Mouse (Mus musculus) myocyte (in vitro differentiated cells): ENCODE measurements at regions not wholly inside any gene's neighbourhood (a gene's known extent, or its start where the extent isn't known, plus 50 kb on each side); places are given as distances from the start of the nearest gene placed in this dataset.

Experiments used
- H3K27me3 ChIP-seq: one replicate; pipeline ENCODE4 v1.6.1; 2011; ENCODE audit not compliant: control insufficient read depth, insufficient read depth, insufficient read length
- H3K36me3 ChIP-seq: one replicate; pipeline ENCODE4 v1.6.1; 2011; ENCODE audit not compliant: control insufficient read depth, insufficient read depth
- H3K4me2 ChIP-seq: one replicate; pipeline ENCODE4 v1.6.1; 2011; ENCODE audit warnings: low read depth, control low read depth
- H3K4me3 ChIP-seq: one replicate; pipeline ENCODE4 v1.5.1; 2011; ENCODE audit warnings: mild to moderate bottlenecking, control low read depth, moderate library complexity
- H3K79me2 ChIP-seq: one replicate; pipeline ENCODE4 v1.6.1; 2011; ENCODE audit not compliant: control insufficient read depth, insufficient read depth
- H3ac ChIP-seq: one replicate; pipeline ENCODE4 v1.6.1; 2011; ENCODE audit not compliant: control insufficient read depth, insufficient read length
- CEBPB ChIP-seq: IDR thresholded peaks from 2 replicates; pipeline ENCODE4 v1.6.1; 2011; ENCODE audit warnings: mild to moderate bottlenecking, moderate library complexity; ENCODE audit not compliant: poor library complexity, insufficient read depth, severe bottlenecking
- E2F4 ChIP-seq: IDR thresholded peaks from one replicate; pipeline ENCODE4 v1.6.1; 2011; ENCODE audit warnings: mild to moderate bottlenecking, control low read depth, moderate library complexity; ENCODE audit not compliant: insufficient read depth
- MAX ChIP-seq: IDR thresholded peaks from one replicate; pipeline ENCODE4 v1.6.1; 2011; ENCODE audit warnings: low read depth, mild to moderate bottlenecking, control low read depth
- MYOD1 ChIP-seq, 3 experiments: IDR thresholded peaks; one replicate each; pipeline ENCODE4 v1.6.1; 2011; ENCODE audit warnings: control low read depth in 2 of 3, low read depth in 2 of 3, mild to moderate bottlenecking in 2 of 3, moderate library complexity in 1 of 3; ENCODE audit not compliant: insufficient read length in 2 of 3, control insufficient read depth in 1 of 3
- MYOG ChIP-seq, 3 experiments: IDR thresholded peaks; one replicate each; pipeline ENCODE4 v1.6.1; 2011; ENCODE audit warnings: control low read depth in 2 of 3, low read depth in 2 of 3, mild to moderate bottlenecking in 2 of 3; ENCODE audit not compliant: insufficient read length in 2 of 3, control insufficient read depth in 1 of 3, insufficient read depth in 1 of 3
- POLR2A ChIP-seq: IDR thresholded peaks from one replicate; pipeline ENCODE4 v1.6.1; 2011; ENCODE audit warnings: low read depth, mild to moderate bottlenecking, control low read depth, moderate library complexity; ENCODE audit not compliant: insufficient read length
- POLR2AphosphoS2 ChIP-seq: IDR thresholded peaks from one replicate; pipeline ENCODE4 v1.6.1; 2011; ENCODE audit warnings: low read depth, control low read depth; ENCODE audit not compliant: insufficient read length
- REST ChIP-seq: IDR thresholded peaks from one replicate; pipeline ENCODE4 v1.6.1; 2011; ENCODE audit warnings: mild to moderate bottlenecking, control low read depth, moderate library complexity; ENCODE audit not compliant: insufficient read depth, insufficient read length
- SRF ChIP-seq: IDR thresholded peaks from one replicate; pipeline ENCODE4 v1.6.1; 2011; ENCODE audit warnings: low read depth; ENCODE audit not compliant: control insufficient read depth, insufficient read length
- TCF12 ChIP-seq: IDR thresholded peaks from one replicate; pipeline ENCODE4 v1.6.1; 2011; ENCODE audit warnings: mild to moderate bottlenecking, control low read depth; ENCODE audit not compliant: poor library complexity, insufficient read depth, severe bottlenecking
- TCF3 ChIP-seq: IDR thresholded peaks from one replicate; pipeline ENCODE4 v1.6.1; 2011; ENCODE audit warnings: low read depth, control low read depth; ENCODE audit not compliant: insufficient read length
- USF1 ChIP-seq: IDR thresholded peaks from one replicate; pipeline ENCODE4 v1.6.1; 2011; ENCODE audit warnings: low read depth, mild to moderate bottlenecking, control low read depth, moderate library complexity

DNA sequence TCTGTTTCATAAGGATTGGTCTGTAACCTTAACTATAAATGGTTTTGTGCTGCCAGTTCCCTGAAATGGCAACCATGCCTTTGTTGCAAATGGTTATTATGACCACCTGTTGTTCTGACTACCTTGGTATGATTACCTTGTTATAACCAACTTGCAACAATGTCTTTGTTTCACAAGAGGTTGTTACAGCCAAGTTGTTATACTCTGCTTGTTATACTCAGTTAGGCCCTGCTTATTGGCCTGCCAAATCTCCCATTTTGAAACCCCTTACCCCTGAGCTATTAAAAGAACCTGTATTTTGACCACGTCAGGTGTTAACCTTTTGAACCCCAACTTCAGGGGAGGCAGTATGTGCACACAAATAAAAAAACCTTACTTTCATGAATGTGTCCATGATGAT is 431.5 kb upstream of the Adamts16 start:
- Histone ChIP-seq H3K79me2 (no peaks in the 10 kb centered on the region), H3K4me3 (no peak overlapping the region), H3K36me3 (no peaks in the 10 kb centered on the region), H3K4me2 (no peak overlapping the region), H3K27me3 (no peaks in the 10 kb centered on the region), H3ac (no peak overlapping the region)
- TF ChIP-seq MAX: no peak
- no peak for TF ChIP-seq CEBPB
- TF ChIP-seq TCF3: no peak
- TF ChIP-seq REST: no peak
- TF ChIP-seq USF1: no peak
- TF ChIP-seq MYOG (IDR thresholded peaks at IDR 0.05; ENCODE audit: control insufficient read depth in 1 of 3, insufficient read depth in 1 of 3, insufficient read length in 2 of 3, low read depth in 2 of 3): no peak
- TF ChIP-seq POLR2AphosphoS2: no peak
- no peak for TF ChIP-seq MYOD1 (IDR thresholded peaks at IDR 0.05; ENCODE audit: control insufficient read depth in 1 of 3, insufficient read length in 2 of 3, low read depth in 2 of 3)
- TF ChIP-seq TCF12: no peak
- TF ChIP-seq SRF: no peak
- TF ChIP-seq E2F4: no peak
- TF ChIP-seq POLR2A: no peak

DNA sequence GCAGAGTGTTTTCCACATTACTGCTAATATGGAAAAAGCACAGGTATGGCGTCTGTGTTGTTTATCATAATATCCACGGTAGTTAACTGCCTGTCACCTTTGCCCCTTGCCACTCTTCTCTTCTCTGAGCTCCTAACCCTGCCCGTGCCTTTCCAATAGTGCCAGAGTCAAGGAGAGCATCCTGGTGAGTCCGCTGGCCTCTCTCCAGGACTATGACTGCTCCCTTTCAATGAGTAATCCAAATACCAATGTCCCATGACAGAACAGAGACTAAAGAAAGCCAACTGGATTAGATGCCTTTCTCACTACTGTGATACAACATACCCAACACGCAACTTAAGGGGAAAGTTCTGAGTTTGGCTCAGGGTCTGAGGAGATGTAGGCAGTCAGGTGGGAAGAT is 430.8 kb upstream of the Adamts16 start:
- Histone ChIP-seq H3K4me2 (no peak overlapping the region), H3ac (no peak overlapping the region), H3K79me2 (no peaks in the 10 kb centered on the region), H3K27me3 (no peaks in the 10 kb centered on the region), H3K36me3 (no peaks in the 10 kb centered on the region), H3K4me3 (no peak overlapping the region)
- no peak for TF ChIP-seq POLR2AphosphoS2
- no peak for TF ChIP-seq E2F4
- TF ChIP-seq REST: no peak

DNA sequence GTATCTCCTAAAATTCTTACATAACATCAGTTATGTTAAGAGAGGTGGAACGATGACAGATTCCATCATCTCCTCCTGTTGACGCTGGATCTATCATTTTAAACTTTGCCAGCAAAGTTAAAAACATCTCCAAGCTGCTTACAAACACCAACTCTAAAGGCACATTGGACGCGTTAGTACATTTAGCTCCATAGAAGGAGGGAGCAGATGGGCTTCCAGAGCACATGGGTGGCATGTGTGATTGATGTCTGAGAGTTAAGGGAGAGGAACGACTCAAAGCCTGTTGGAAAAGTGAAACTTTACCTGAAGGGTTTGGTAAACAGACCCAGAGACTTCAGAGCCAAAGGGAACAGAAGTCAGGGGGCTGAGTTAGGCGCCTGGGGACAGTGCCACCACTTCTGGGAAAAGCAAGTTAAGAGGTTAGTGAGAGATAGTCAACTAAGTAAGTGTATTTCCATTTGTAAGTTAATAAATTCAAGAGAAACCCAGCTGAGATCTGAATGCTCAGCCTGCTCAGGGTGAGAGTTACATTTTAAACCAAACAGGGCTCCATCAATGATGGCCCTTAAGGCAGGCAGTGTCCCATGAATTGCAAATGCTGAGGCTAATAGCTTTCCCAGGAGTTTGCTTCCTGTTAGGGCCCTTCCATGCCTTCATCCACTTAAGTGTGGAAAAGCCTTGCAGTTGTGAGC is 430.3 kb upstream of the Adamts16 start:
- H3K4me3 ChIP-seq: no peak overlapping the region
- H3K79me2 ChIP-seq: no peaks in the 10 kb centered on the region
- H3ac ChIP-seq: no peak overlapping the region
- no peak overlapping the region for H3K4me2 ChIP-seq
- no peaks in the 10 kb centered on the region for H3K36me3 ChIP-seq
- TF ChIP-seq POLR2A (no peak), SRF (no peak), TCF12 (no peak), REST (no peak), CEBPB (no peak), MAX (no peak), USF1 (no peak)
- no peaks in the 10 kb centered on the region for H3K27me3 ChIP-seq

DNA sequence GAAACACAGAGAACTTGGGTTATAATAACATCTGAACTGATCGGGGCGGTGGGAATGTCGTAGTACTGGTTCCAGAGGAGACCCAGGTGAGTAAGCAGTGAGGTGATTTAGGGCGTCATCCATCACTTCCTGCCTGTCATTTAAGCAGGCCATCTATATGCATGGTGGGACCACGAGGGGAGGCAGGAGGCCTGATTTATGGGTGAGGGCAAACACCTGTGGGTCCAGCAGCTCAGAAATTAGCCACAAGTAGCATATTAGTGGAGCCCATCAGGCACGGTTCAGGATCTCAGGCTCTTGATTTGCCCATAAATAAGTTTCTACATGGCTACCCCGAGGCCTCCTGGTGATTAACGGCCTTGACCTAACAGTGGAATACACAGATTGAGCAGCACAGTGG is 428.8 kb upstream of the Adamts16 start:
- Histone ChIP-seq H3ac (no peak overlapping the region), H3K36me3 (no peaks in the 10 kb centered on the region), H3K4me2 (no peak overlapping the region), H3K27me3 (no peaks in the 10 kb centered on the region), H3K4me3 (no peak overlapping the region), H3K79me2 (no peaks in the 10 kb centered on the region)
- no peak for TF ChIP-seq SRF
- no peak for TF ChIP-seq POLR2AphosphoS2
- no peak for TF ChIP-seq REST
- no peak for TF ChIP-seq E2F4
- no peak for TF ChIP-seq TCF12
- TF ChIP-seq USF1: no peak
- TF ChIP-seq CEBPB: no peak
- no peak for TF ChIP-seq TCF3
- no peak for TF ChIP-seq POLR2A
- TF ChIP-seq MYOG (IDR thresholded peaks at IDR 0.05; ENCODE audit: control insufficient read depth in 1 of 3, insufficient read depth in 1 of 3, insufficient read length in 2 of 3, low read depth in 2 of 3): no peak
- TF ChIP-seq MAX: no peak
- TF ChIP-seq MYOD1 (IDR thresholded peaks at IDR 0.05; ENCODE audit: control insufficient read depth in 1 of 3, insufficient read length in 2 of 3, low read depth in 2 of 3): no peak

DNA sequence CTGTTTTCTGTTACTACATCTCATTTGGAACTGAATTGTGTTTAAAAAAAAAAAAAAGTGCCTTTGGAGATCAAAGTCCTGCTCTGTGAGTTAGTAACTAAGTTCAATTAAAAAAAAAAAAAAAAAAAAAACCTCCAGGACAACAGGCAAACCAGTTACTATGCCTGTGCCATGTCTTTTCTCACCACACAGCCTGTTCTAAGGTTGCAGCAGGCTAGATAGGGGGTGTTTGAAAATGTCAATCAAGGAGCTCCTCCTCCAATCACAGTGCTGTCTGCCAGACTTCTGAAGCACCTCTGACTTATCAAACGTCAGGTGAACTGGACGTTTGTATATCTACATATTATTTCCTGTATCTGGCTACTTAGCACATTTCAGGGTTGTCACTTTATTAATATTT is 427.9 kb upstream of the Adamts16 start:
- H3ac ChIP-seq: no peak overlapping the region
- H3K4me3 ChIP-seq: no peak overlapping the region
- H3K79me2 ChIP-seq: no peaks in the 10 kb centered on the region
- TF ChIP-seq POLR2A: no peak
- no peak for TF ChIP-seq POLR2AphosphoS2
- TF ChIP-seq MAX: no peak
- TF ChIP-seq TCF12: no peak
- no peak for TF ChIP-seq MYOG (IDR thresholded peaks at IDR 0.05; ENCODE audit: control insufficient read depth in 1 of 3, insufficient read depth in 1 of 3, insufficient read length in 2 of 3, low read depth in 2 of 3)
- no peak for TF ChIP-seq E2F4
- TF ChIP-seq SRF: no peak
- no peaks in the 10 kb centered on the region for H3K27me3 ChIP-seq
- H3K36me3 ChIP-seq: no peaks in the 10 kb centered on the region
- H3K4me2 ChIP-seq: no peak overlapping the region
